Mouse (Mus musculus) olfactory bulb, adult 2 months (tissue): ENCODE measurements around the gene Qars. TPM values are rescaled to one million over a fixed set of nuclear protein-coding genes. Genes with fewer than 3 reads are reported as not detected.

Source experiments
- H3K27ac ChIP-seq: fragments of 200-500 bp; 2 replicates; pipeline ENCODE4 v1.5.1; 2012; ENCODE audit warnings: low read depth, low read length; ENCODE audit not compliant: insufficient read depth
- H3K4me1 ChIP-seq: fragments of 200-500 bp; 2 replicates; pipeline ENCODE4 v1.6.1; 2012; ENCODE audit warnings: low read length; ENCODE audit not compliant: control insufficient read depth, insufficient read depth
- H3K4me3 ChIP-seq: fragments of 200-500 bp; 2 replicates; pipeline ENCODE4 v1.5.1; 2012; ENCODE audit warnings: mild to moderate bottlenecking, low read depth, low read length, moderate library complexity; ENCODE audit not compliant: insufficient read depth
- CTCF ChIP-seq: fragments of 200-500 bp; IDR thresholded peaks from 2 replicates; pipeline ENCODE4 v1.5.1; 2012; ENCODE audit warnings: low read depth, mild to moderate bottlenecking, low read length, moderate library complexity; ENCODE audit not compliant: insufficient read depth
- POLR2A ChIP-seq: fragments of 200-500 bp; IDR thresholded peaks from 2 replicates; pipeline ENCODE4 v1.6.1; 2012; ENCODE audit warnings: mild to moderate bottlenecking, low read depth, low read length, moderate library complexity; ENCODE audit not compliant: insufficient read depth
- WGBS: fragments of 180-500 bp; shearing (Covaris S2); methylation state at CpG from one replicate; pipeline ENCODE4 v1.1.7; 2018; 5-methylcytosine and 5-hydroxymethylcytosine counted together
- polyA plus RNA-seq: library from polyadenylated mRNA; stranded (reverse); fragments of >200 nt; gene quantifications from 2 replicates; pipeline ENCODE4 v1.2.4, GENCODE M21; 2012; ENCODE audit warnings: low replicate concordance; ENCODE audit not compliant: missing spikeins, insufficient read depth, insufficient read length

Qars gene
- polyA plus RNA-seq, 1 experiment, result not detected

DNA sequence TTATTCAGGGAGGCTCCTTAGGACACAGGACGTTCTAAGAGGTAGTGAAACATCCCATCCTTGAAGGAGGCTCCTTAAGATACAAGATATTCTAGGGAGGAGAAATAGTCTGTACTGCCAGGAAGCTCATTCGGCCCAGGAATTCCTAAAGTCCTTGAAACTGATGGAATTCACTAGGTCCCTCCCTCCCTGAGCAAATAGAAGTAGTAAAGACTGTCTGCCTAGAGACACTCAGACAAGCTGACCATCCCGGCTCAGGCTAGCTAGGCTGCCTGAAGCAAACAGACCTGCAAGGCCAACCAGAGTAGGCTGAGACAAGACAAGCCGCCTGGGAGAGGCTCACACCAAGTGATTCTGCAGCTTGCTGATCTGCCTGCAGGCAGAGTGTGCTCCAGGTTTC is 37.7 kb upstream of the Qars start:
- Histone ChIP-seq H3K4me1 (no peaks in the 10 kb centered on the region), H3K27ac (no peak overlapping the region), H3K4me3 (no peak overlapping the region)
- WGBS, result 79% methylated on average over 4 of the region's 4 CpGs
- TF ChIP-seq POLR2A (no peak), CTCF (no peak)

DNA sequence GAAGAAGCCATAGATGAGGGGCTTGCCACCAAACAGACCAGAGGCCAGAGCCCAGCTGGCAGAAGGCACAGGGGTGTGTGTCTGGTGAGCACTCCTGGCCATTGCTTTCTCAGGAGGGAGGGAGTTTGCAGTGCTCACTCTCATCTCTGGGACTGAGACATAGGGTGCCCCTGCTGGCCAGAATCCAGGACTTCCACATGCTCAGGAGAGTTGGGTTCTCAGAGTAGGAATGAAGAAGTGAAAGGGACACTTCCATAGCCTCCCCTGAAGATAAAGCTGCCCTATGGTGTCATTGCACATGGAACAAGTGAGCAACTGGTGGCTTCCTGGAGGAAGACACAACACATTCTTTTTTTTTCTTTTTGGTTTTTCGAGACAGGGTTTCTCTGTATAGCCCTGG is 33.0 kb upstream of the Qars start:
- Histone ChIP-seq H3K4me1 (peaks cover 6% of the 10 kb centered on the region; the same call in 1 of the 2 replicates), H3K27ac (no peak overlapping the region), H3K4me3 (no peak overlapping the region)
- TF ChIP-seq POLR2A (no peak), CTCF (no peak)
- WGBS, result 62% methylated on average over 1 of the region's 1 CpGs

DNA sequence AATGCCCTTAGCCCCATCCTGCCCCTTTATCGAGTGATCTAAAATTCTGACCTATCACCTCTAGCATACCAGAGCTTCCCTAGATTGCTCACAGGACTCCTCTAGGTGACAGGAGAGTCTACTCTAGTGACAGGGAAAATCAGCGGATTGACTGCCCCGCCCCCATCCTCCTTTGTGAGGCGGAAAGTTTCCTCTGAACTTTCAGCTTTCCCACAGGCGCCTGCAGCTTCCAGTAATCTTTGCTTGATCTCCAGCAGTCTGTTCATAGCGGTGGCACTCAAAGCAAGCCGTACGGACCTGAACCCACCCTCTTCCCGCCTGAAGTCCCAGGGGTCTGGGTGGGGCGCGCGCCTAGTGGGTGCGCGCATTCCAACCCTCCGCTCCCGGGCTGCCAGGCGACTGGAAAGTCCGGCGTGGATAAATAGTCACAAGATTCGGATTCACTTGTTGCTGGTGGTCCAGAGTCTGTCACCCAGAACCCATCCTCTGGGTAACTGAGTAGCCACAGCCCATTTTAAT is 28.8 kb upstream of the Qars start:
- 3% methylated on average over 20 of the region's 20 CpGs for WGBS
- TF ChIP-seq CTCF, result no peak
- no peak for TF ChIP-seq POLR2A
- H3K4me1 ChIP-seq, result peaks cover 6% of the 10 kb centered on the region; the same call in 1 of the 2 replicates
- no peak overlapping the region for H3K27ac ChIP-seq
- H3K4me3 ChIP-seq, result peak overlapping the region; percentile 36

DNA sequence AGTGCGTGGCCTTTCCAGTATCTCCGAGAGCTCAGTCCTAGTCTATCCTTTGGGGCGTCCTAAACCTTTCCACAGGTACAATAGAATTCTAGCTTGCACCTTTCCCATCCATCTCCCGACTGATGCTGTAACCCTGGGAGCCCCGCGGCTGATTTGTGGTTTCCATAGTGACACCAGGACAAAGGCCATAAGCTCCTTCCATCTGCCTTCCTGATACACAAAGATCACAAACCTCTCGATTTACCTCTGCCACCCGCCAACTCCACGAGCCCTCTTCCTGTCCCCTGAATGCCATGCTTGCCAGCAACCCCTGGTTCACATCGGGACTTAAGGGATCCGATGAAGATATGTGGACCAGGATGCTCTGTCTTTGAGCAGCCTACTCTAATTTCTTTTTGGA is 28.3 kb upstream of the Qars start:
- H3K4me3 ChIP-seq, result no peak overlapping the region
- H3K27ac ChIP-seq, result no peak overlapping the region
- TF ChIP-seq CTCF (no peak), POLR2A (no peak)

DNA sequence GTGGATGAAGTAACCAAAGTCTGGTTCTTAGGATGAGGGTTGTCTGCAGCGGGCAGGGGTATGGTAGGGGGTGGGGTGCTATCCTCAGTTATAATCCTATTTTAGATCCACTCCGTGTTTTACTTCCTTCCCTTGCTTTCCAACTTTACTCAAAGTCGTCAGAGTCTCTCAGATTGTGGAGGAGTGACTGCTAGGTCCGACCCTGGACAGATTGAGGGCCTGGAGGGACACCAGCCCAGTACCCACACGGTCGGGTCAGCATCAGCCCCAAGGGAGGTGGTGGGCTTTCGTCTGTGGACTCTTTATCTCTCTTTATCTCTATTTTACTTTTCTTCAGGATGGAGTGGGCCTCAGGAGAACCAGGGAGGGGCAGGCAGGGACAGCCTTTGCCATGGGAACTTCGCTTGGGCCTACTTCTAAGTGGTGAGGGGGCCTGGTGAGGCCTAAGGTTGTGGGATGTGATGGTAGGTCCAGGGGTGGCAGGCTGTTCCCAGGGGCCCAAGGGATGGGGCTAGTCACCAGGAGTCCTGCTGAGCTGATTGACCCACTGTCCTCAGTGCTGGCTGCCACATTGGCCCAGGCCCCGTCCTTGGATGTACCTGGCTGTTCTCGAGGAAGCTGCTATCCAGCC is 27.7 kb upstream of the Qars start, which contains the start of gene Lamb2:
Gene Lamb2 (plus strand): TSS at position 16 of the 631 bp plus-strand sequence.
- Histone ChIP-seq H3K4me1 (peaks cover 6% of the 10 kb centered on the region; the same call in 1 of the 2 replicates), H3K27ac (no peak within 1 kb of the TSS), H3K4me3 (peak within 1 kb of the TSS; percentile 42)
- TF ChIP-seq CTCF (no peak), POLR2A (no peak)
- 19% methylated on average over 10 of the region's 10 CpGs for WGBS

More for the DNA sequence above, 28.3 kb upstream of the Qars start:
- peaks cover 6% of the 10 kb centered on the region; the same call in 1 of the 2 replicates for H3K4me1 ChIP-seq
- WGBS, result 28% methylated on average over 11 of the region's 11 CpGs

DNA sequence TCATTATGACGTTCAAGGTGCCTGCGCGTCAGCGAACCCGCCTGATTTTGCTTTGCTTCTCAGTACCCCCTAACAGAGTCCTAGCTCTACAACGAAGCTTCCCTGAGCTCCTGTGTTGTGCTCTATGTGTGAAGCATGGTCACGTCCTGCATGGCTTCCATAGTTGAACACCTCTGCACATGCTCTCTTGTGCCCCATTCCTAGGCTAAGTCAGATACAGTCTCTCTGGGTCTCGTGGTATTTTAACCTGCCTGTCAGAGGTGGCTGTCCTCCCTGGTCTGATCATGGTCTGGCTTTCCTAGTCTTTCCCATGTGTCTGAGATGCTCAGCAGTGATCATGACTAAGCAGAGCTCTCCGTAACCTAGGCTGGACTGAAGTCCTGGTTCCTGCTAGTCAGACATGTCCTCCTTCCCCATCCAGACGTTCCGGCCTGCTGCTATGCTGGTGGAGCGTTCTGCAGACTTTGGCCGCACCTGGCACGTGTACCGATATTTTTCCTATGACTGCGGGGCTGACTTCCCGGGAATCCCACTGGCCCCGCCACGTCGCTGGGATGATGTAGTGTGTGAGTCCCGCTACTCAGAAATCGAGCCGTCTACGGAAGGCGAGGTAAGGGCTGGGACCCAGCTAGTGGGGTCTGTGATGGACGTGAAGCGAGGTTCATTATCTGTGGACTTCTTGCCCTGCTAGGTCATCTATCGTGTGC is 26.5 kb upstream of the Qars start:
- Histone ChIP-seq H3K4me3 (no peak overlapping the region), H3K4me1 (peaks cover 6% of the 10 kb centered on the region; the same call in 1 of the 2 replicates), H3K27ac (no peak overlapping the region)
- no peak for TF ChIP-seq POLR2A
- no peak for TF ChIP-seq CTCF
- 91% methylated on average over 28 of the region's 28 CpGs for WGBS

DNA sequence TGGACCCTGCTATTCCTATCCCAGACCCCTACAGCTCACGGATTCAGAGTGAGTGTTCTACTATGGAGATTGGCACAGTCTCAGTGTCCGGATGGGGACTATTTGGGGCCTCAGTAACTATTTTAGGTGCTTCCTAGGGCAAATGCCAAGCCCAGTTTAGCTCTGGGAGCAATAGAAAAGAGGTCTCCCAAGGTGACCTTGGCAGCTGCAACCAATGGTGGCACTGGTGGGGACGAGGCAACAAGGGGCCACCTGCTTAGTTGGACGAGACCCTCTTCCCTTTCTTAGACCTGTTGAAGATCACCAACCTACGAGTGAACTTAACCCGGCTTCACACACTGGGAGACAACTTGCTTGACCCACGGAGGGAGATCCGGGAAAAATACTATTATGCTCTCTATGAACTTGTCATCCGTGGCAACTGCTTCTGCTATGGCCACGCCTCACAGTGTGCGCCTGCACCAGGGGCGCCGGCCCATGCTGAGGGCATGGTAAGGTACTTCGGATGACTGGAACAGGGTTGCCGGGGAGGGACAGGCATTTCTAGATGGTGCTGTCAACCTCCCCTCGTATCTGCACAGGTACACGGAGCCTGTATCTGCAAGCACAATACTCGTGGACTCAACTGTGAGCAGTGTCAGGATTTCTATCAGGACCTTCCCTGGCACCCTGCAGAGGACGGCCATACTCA is 25.8 kb upstream of the Qars start:
- Histone ChIP-seq H3K4me1 (peaks cover 6% of the 10 kb centered on the region; the same call in 1 of the 2 replicates), H3K27ac (no peak overlapping the region), H3K4me3 (no peak overlapping the region)
- TF ChIP-seq POLR2A (no peak), CTCF (no peak)
- 93% methylated on average over 19 of the region's 19 CpGs for WGBS

DNA sequence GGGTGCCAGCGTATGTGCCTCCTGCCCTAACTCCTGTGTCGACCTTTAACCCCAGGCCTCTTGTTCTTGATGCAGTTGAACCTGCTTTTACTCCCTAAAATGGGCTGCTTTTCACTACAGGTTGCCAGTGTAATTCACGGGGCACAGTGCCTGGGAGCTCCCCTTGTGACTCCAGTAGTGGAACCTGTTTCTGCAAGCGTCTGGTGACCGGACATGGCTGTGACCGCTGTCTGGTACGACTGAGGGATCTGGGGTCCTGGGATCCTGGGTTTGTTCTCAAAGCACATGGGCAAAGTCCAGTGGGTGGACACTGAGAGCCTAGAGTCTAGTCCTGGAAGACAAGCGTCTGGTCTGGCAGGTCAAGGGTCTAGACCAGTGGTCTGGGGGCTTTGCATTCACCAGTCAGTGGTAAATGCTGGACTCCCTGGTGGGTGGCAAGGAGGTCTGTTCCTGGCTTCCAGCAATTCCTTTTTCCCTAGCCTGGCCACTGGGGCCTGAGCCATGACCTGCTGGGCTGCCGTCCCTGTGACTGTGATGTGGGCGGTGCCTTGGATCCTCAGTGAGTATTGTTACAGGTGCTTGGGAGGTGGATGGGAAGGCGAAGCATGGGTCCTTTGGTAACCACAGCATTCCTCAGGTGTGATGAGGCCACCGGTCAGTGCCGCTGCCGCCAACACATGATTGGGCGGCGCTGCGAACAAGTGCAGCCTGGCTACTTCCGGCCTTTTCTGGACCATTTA is 24.3 kb upstream of the Qars start:
- Histone ChIP-seq H3K4me3 (no peak overlapping the region), H3K27ac (no peak overlapping the region), H3K4me1 (peaks cover 6% of the 10 kb centered on the region; the same call in 1 of the 2 replicates)
- WGBS, result 94% methylated on average over 18 of the region's 18 CpGs
- TF ChIP-seq CTCF (no peak), POLR2A (no peak)
